8 mouse cellular contexts compared by ENCODE assay signal in the genomic region with DNA sequence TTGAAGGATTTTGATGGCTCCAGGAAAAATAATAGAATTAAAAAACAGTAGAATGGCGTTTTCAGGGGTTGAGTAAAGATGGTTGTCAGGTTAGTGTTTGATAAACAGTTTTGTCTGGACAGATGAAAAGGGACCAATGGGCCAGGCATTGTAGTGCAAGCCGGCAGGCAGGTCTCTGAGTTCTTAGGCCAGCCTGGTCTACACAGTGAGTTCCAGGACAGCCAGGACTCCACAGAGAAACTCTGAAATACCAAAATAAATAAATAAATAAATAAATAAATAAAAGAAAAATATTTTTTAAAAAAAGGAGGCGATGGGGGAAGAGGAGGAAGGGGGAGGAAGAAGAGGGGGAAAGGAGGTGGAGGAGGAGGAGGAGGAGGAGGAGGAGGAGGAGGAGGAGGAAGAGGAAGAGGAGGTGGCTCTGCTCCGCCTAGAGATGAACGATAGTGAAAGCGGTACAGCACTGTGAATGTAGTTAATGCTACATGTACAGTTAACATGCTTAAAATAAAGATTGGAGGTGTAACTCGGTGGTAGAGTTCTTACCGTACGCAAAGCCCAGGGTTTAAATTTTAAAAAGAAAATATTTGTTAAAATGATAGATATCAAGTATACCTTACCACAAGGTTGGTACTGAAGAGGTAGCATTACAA. TPM values are rescaled to one million over a fixed set of nuclear protein-coding genes. Genes with fewer than 3 reads are reported as not detected.
A peak's percentile ranks its signal among the peaks of the same experiment; 100 is the strongest.
DNase-seq lines count a peak whose midpoint lies in the region; ATAC-seq and TF ChIP-seq lines count a peak whose summit lies in the region.

No protein-coding gene starts in this region.

- no peak for ATAC-seq in kidney, embryonic 16.5 days (ENCODE audit: low FRiP score, low TSS enrichment)
- ATAC-seq in embryonic facial prominence, embryonic 12.5 days (ENCODE audit: insufficient number of reproducible peaks, insufficient read depth, low FRiP score, low TSS enrichment): no peak
- ATAC-seq in intestine, embryonic 16.5 days: peak; percentile 6; the same call in 1 of the 2 replicates
- no peak for ATAC-seq in midbrain, embryonic 16.5 days

- TF ChIP-seq POLR2A in thymus, adult 2 months (IDR thresholded peaks at IDR 0.05; ENCODE audit: control insufficient read depth, extremely low read depth, insufficient read depth, low read length, poor library complexity): no peak

- H3K4me3 ChIP-seq in kidney, embryonic 16.5 days (ENCODE audit: low read length): peak overlapping the region; percentile 80; the same call in 1 of the 2 replicates
- peak overlapping the region; percentile 60 for H3K4me3 ChIP-seq in embryonic facial prominence, embryonic 12.5 days
- H3K4me3 ChIP-seq in intestine, embryonic 16.5 days (ENCODE audit: low read length): peak overlapping the region; percentile 66
- H3K4me3 ChIP-seq in midbrain, embryonic 16.5 days (ENCODE audit: low read depth, low read length): peak overlapping the region; percentile 62; the same call in 1 of the 2 replicates
- no peak overlapping the region for H3K4me3 ChIP-seq in thymus, adult 2 months (ENCODE audit: control insufficient read depth, insufficient read depth, low read length)

- no peaks in the 10 kb centered on the region for H3K9me3 ChIP-seq in kidney, embryonic 16.5 days (ENCODE audit: low read length)
- no peaks in the 10 kb centered on the region for H3K9me3 ChIP-seq in embryonic facial prominence, embryonic 12.5 days
- no peaks in the 10 kb centered on the region for H3K9me3 ChIP-seq in intestine, embryonic 16.5 days (ENCODE audit: control insufficient read depth, low read length)
- no peaks in the 10 kb centered on the region for H3K9me3 ChIP-seq in midbrain, embryonic 16.5 days (replicated peaks; ENCODE audit: control insufficient read depth, low read length, poor library complexity, severe bottlenecking)

- H3K9ac ChIP-seq in kidney, embryonic 16.5 days (replicated peaks; ENCODE audit: low read length): no peak overlapping the region
- H3K9ac ChIP-seq in embryonic facial prominence, embryonic 12.5 days: no peak overlapping the region
- H3K9ac ChIP-seq in intestine, embryonic 16.5 days (ENCODE audit: low read depth, low read length): no peak overlapping the region
- no peak overlapping the region for H3K9ac ChIP-seq in midbrain, embryonic 16.5 days (ENCODE audit: low read depth, low read length)

- H3K27ac ChIP-seq in kidney, embryonic 16.5 days (ENCODE audit: low read length): no peak overlapping the region
- no peak overlapping the region for H3K27ac ChIP-seq in embryonic facial prominence, embryonic 12.5 days
- no peak overlapping the region for H3K27ac ChIP-seq in intestine, embryonic 16.5 days (ENCODE audit: low read length)
- H3K27ac ChIP-seq in midbrain, embryonic 16.5 days (ENCODE audit: low read length): no peak overlapping the region
- no peak overlapping the region for H3K27ac ChIP-seq in thymus, adult 2 months (ENCODE audit: control insufficient read depth, insufficient read depth, low read length)

- 0 out of 2 replicates have a peak, but pooled peaks cover 3% of the 10 kb centered on the region for H3K27me3 ChIP-seq in kidney, embryonic 16.5 days (ENCODE audit: insufficient read depth, low read length)
- H3K27me3 ChIP-seq in embryonic facial prominence, embryonic 12.5 days: peaks cover 11% of the 10 kb centered on the region; the same call in 1 of the 2 replicates
- H3K27me3 ChIP-seq in intestine, embryonic 16.5 days (replicated peaks; ENCODE audit: control insufficient read depth, insufficient read depth, low read length): no peaks in the 10 kb centered on the region
- no peaks in the 10 kb centered on the region; the same call in 1 of the 2 replicates for H3K27me3 ChIP-seq in midbrain, embryonic 16.5 days (ENCODE audit: control insufficient read depth, insufficient read depth, low read depth, low read length)
- no peaks in the 10 kb centered on the region for H3K27me3 ChIP-seq in thymus, adult 2 months (ENCODE audit: control insufficient read depth, insufficient read depth, low read length)

- H3K36me3 ChIP-seq in kidney, embryonic 16.5 days (ENCODE audit: insufficient read depth, low read length): no peaks in the 10 kb centered on the region
- H3K36me3 ChIP-seq in embryonic facial prominence, embryonic 12.5 days: no peaks in the 10 kb centered on the region
- no peaks in the 10 kb centered on the region for H3K36me3 ChIP-seq in intestine, embryonic 16.5 days (ENCODE audit: control insufficient read depth, insufficient read depth, low read length)
- no peaks in the 10 kb centered on the region for H3K36me3 ChIP-seq in midbrain, embryonic 16.5 days (ENCODE audit: control insufficient read depth, insufficient read depth, low read length)
- H3K36me3 ChIP-seq in thymus, adult 2 months (ENCODE audit: control insufficient read depth, insufficient read depth, low read length): no peaks in the 10 kb centered on the region

- peak overlapping the region; percentile 60 for H3K4me2 ChIP-seq in kidney, embryonic 16.5 days (replicated peaks; ENCODE audit: low read depth, low read length)
- peak overlapping the region; percentile 57 for H3K4me2 ChIP-seq in embryonic facial prominence, embryonic 12.5 days (replicated peaks)
- 0 out of 2 replicates have a peak overlapping the region, but pooled peaks have one; percentile 35 for H3K4me2 ChIP-seq in intestine, embryonic 16.5 days (ENCODE audit: low read depth, low read length)
- peak overlapping the region; percentile 68 for H3K4me2 ChIP-seq in midbrain, embryonic 16.5 days (ENCODE audit: low read length)

- no peak for DNase-seq in kidney, adult 9 months
- DNase-seq in thymus, adult 2 months: no peak
- DNase-seq in thymus, postnatal 0 days (ENCODE audit: low spot score): no peak
- no peak for DNase-seq in thymus, adult 18-20 months

- peaks cover 4% of the 10 kb centered on the region for H3K4me1 ChIP-seq in kidney, embryonic 16.5 days (ENCODE audit: insufficient read depth, low read length)
- H3K4me1 ChIP-seq in embryonic facial prominence, embryonic 12.5 days: 0 out of 2 replicates have a peak, but pooled peaks cover 2% of the 10 kb centered on the region
- peaks cover 6% of the 10 kb centered on the region for H3K4me1 ChIP-seq in intestine, embryonic 16.5 days (ENCODE audit: control insufficient read depth, insufficient read depth, low read length)
- H3K4me1 ChIP-seq in midbrain, embryonic 16.5 days (ENCODE audit: control insufficient read depth, insufficient read depth, low read length): 0 out of 2 replicates have a peak, but pooled peaks cover 4% of the 10 kb centered on the region
- H3K4me1 ChIP-seq in thymus, adult 2 months (replicated peaks; ENCODE audit: control insufficient read depth, insufficient read depth, low read length): peaks cover 15% of the 10 kb centered on the region

- TF ChIP-seq CTCF in thymus, adult 2 months (IDR thresholded peaks at IDR 0.05; ENCODE audit: borderline replicate concordance, control insufficient read depth, extremely low read depth, insufficient read depth, low read length, poor library complexity): no peak

- 36% methylated on average over 8 of the region's 9 CpGs for WGBS in kidney, embryonic 16.5 days
- WGBS in embryonic facial prominence, embryonic 12.5 days: 36% methylated on average over 8 of the region's 9 CpGs
- WGBS in intestine, embryonic 16.5 days: 36% methylated on average over 9 of the region's 9 CpGs
- 38% methylated on average over 8 of the region's 9 CpGs for WGBS in midbrain, embryonic 16.5 days
- WGBS in thymus, adult 2 months: 14% methylated on average over 9 of the region's 9 CpGs

RNA-seq across cellular contexts. Expression of a gene that starts 6.7 kb away (rescaled TPM):
- polyA plus RNA-seq in kidney, embryonic 16.5 days (2015; fragmentation: Nextera tagmentation; extraction: Ambion mirVana): 0.86 and 1.2 TPM in 2 replicates
- polyA plus RNA-seq in embryonic facial prominence, embryonic 12.5 days (2016; fragmentation: Nextera tagmentation; extraction: Ambion mirVana): 6.9 and 7.0 TPM in 2 replicates
- 1.3 and 1.4 TPM in 2 replicates for polyA plus RNA-seq in intestine, embryonic 16.5 days (2015; fragmentation: Nextera tagmentation; extraction: Ambion mirVana)
- polyA plus RNA-seq in midbrain, embryonic 16.5 days (2015; fragmentation: Nextera tagmentation; extraction: Ambion mirVana): 1.3 and 1.8 TPM in 2 replicates
- polyA plus RNA-seq in thymus, adult 2 months (2012; rRNA removed): 8.1 and 20.2 TPM in 2 replicates
- 7.6 and 8.8 TPM in 2 replicates for polyA plus RNA-seq in thymus, postnatal 0 days (2015; fragmentation: Nextera tagmentation; extraction: Ambion mirVana)

RNA-seq across cellular contexts. Expression of a gene that starts 7.3 kb away (rescaled TPM):
- polyA plus RNA-seq in kidney, embryonic 16.5 days (2015; fragmentation: Nextera tagmentation; extraction: Ambion mirVana): 4.4 and 4.8 TPM in 2 replicates
- polyA plus RNA-seq in embryonic facial prominence, embryonic 12.5 days (2016; fragmentation: Nextera tagmentation; extraction: Ambion mirVana): 0.65 and 1.5 TPM in 2 replicates
- 0.78 and 1.2 TPM in 2 replicates for polyA plus RNA-seq in intestine, embryonic 16.5 days (2015; fragmentation: Nextera tagmentation; extraction: Ambion mirVana)
- polyA plus RNA-seq in midbrain, embryonic 16.5 days (2015; fragmentation: Nextera tagmentation; extraction: Ambion mirVana): 1.8 and 3.6 TPM in 2 replicates
- polyA plus RNA-seq in thymus, adult 2 months (2012; rRNA removed): 11.6 and 13.0 TPM in 2 replicates
- polyA plus RNA-seq in thymus, postnatal 0 days (2015; fragmentation: Nextera tagmentation; extraction: Ambion mirVana): 1.1 and 2.1 TPM in 2 replicates

RNA-seq across cellular contexts. Expression of a gene that starts 16.1 kb away (rescaled TPM):
- polyA plus RNA-seq in kidney, embryonic 16.5 days (2015; fragmentation: Nextera tagmentation; extraction: Ambion mirVana): 7.1 and 7.2 TPM in 2 replicates
- polyA plus RNA-seq in embryonic facial prominence, embryonic 12.5 days (2016; fragmentation: Nextera tagmentation; extraction: Ambion mirVana): 6.7 and 7.1 TPM in 2 replicates
- polyA plus RNA-seq in intestine, embryonic 16.5 days (2015; fragmentation: Nextera tagmentation; extraction: Ambion mirVana): 4.1 and 5.9 TPM in 2 replicates
- 6.7 and 6.9 TPM in 2 replicates for polyA plus RNA-seq in midbrain, embryonic 16.5 days (2015; fragmentation: Nextera tagmentation; extraction: Ambion mirVana)
- 41.7 and 41.9 TPM in 2 replicates for polyA plus RNA-seq in thymus, adult 2 months (2012; rRNA removed)
- polyA plus RNA-seq in thymus, postnatal 0 days (2015; fragmentation: Nextera tagmentation; extraction: Ambion mirVana): 3.5 and 5.5 TPM in 2 replicates

RNA-seq across cellular contexts. Expression of a gene that starts 33.1 kb away (rescaled TPM):
- polyA plus RNA-seq in kidney, embryonic 16.5 days (2015; fragmentation: Nextera tagmentation; extraction: Ambion mirVana): 712 and 779 TPM in 2 replicates
- 660 and 665 TPM in 2 replicates for polyA plus RNA-seq in embryonic facial prominence, embryonic 12.5 days (2016; fragmentation: Nextera tagmentation; extraction: Ambion mirVana)
- polyA plus RNA-seq in intestine, embryonic 16.5 days (2015; fragmentation: Nextera tagmentation; extraction: Ambion mirVana): 713 and 755 TPM in 2 replicates
- polyA plus RNA-seq in midbrain, embryonic 16.5 days (2015; fragmentation: Nextera tagmentation; extraction: Ambion mirVana): 347 and 351 TPM in 2 replicates
- polyA plus RNA-seq in thymus, adult 2 months (2012; rRNA removed): 3,906 and 3,990 TPM in 2 replicates
- 988 and 1,015 TPM in 2 replicates for polyA plus RNA-seq in thymus, postnatal 0 days (2015; fragmentation: Nextera tagmentation; extraction: Ambion mirVana)

RNA-seq across cellular contexts. Expression of a gene that starts 38.3 kb away (rescaled TPM):
- polyA plus RNA-seq in kidney, embryonic 16.5 days (2015; fragmentation: Nextera tagmentation; extraction: Ambion mirVana): 17.0 and 18.3 TPM in 2 replicates
- polyA plus RNA-seq in embryonic facial prominence, embryonic 12.5 days (2016; fragmentation: Nextera tagmentation; extraction: Ambion mirVana): 3.4 and 3.5 TPM in 2 replicates
- polyA plus RNA-seq in intestine, embryonic 16.5 days (2015; fragmentation: Nextera tagmentation; extraction: Ambion mirVana): 15.6 and 15.8 TPM in 2 replicates
- polyA plus RNA-seq in midbrain, embryonic 16.5 days (2015; fragmentation: Nextera tagmentation; extraction: Ambion mirVana): 2.0 and 2.8 TPM in 2 replicates
- 17.7 and 20.0 TPM in 2 replicates for polyA plus RNA-seq in thymus, adult 2 months (2012; rRNA removed)
- 57.1 and 61.0 TPM in 2 replicates for polyA plus RNA-seq in thymus, postnatal 0 days (2015; fragmentation: Nextera tagmentation; extraction: Ambion mirVana)
